Mouse (Mus musculus) 3T3-L1 (cell line): ENCODE data around the gene Hist1h2ab.
"Not testable (repeated sequence)": the region's sequence is repeated elsewhere in the genome, so short reads cannot be mapped to it uniquely, and the experiment has no call there.

ENCODE experiments used
- DNase-seq: peaks from one replicate; pipeline ENCODE4 v3.0.0-alpha.2; 2015; ENCODE audit warnings: low read depth, low spot score

The Hist1h2ab gene

GRCm38 (mm10) chr13:23753314-23754078 is 2.6 kb downstream of the Hist1h2ab start:
- peak; percentile 49 for DNase-seq

DNA sequence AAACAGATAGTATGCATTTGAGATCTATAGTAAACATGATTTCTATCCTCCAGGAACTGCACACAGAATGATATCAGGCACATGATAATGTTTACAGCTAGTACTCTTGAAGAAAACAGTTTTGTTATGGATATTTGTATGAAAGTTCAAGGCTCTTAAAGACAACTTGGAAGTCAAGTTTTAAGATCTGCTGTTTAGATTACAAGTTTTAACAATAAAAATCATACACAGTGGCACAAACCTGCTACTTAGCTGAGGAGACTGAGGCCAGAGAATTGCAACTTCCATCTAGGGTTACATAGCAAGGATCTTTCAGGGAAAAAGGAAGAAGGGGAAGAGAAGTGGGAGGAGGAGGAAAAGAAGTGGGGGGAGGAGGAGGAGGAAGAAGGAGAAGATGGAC is 4.1 kb downstream of the Hist1h2ab start:
- no peak for DNase-seq

GRCm38 (mm10) chr13:23756790-23757189 is 5.9 kb downstream of the Hist1h2ab start, which contains the start of gene Hist1h4b:
Hist1h4b (plus strand) TSS chr13:23757013.
- DNase-seq, result peak; percentile 96

DNA sequence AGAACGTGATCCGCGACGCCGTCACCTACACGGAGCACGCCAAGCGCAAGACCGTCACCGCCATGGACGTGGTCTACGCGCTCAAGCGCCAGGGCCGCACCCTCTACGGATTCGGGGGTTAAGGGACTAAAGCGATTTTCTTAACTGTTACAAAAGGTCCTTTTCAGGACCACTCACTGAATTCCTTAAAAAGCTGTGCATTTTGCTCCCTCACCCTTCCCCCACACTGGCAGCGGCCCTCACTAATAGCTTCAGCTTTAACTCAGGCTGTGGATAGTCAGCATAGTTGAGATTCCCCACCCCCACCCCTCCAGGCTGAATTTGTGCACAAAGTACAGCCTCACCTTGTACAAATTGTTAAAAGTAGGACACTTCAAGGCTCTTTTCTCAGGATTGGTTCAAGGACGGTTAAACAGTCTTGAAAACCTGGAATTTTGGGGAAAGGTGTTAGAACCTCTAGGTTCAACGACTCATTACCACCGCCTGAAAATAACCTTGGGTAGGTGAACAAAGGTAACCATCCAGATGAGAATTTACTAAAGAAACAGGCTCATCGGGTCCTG is 6.4 kb downstream of the Hist1h2ab start:
- DNase-seq, result peak; percentile 34

GRCm38 (mm10) chr13:23757921-23758320 is 7.0 kb downstream of the Hist1h2ab start:
- peak; percentile 26 for DNase-seq

GRCm38 (mm10) chr13:23759251-23759771 is 8.4 kb downstream of the Hist1h2ab start:
- DNase-seq, result no peak

DNA sequence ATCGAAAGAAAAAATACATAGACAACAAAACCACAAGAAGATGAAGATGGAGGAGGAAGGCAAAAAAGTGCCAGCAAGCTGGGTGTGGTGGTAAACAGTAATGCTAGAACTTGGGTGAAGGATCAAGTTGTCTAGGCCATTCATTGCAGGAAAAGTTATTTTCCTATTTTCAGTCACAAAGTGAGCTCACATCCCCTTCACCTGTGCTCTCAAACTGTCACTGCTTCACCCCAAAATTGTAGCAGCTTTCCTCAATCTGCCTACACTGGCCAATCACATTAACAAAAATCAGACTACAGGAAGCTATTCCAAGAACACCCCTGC is 9.0 kb downstream of the Hist1h2ab start:
- DNase-seq, result no peak

DNA sequence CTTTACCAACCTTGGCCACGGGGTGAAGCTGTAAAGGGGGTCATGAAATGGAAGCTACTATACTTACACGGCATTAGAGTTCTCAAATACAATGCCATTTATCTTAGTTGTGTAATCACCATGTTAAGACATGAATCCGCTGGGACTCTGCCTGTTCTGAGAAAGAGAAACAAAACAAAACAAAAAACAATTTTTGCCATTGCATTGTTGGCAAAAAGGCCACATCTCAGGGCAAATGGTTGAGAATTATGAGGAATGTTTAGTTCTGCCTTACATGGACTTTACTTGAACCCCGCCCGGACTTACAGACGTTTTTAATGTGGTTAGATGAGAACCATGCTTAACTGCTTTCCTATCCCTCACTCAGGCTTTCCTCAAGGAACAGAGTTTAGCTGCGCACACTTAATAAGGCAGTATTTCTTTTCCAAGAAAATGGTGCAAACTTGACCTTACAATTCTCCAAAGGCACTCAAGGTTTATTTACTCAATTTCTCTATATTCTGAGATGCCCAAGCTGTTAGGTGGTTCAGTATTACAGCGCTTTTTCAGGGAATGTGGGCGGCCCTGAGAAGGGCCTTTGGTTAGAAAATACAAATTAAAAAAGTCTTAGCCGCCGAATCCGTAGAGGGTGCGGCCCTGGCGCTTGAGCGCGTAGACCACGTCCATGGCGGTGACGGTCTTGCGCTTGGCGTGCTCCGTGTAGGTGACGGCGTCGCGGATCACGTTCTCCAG is 9.5 kb downstream of the Hist1h2ab start:
- DNase-seq, result peak; percentile 81

DNA sequence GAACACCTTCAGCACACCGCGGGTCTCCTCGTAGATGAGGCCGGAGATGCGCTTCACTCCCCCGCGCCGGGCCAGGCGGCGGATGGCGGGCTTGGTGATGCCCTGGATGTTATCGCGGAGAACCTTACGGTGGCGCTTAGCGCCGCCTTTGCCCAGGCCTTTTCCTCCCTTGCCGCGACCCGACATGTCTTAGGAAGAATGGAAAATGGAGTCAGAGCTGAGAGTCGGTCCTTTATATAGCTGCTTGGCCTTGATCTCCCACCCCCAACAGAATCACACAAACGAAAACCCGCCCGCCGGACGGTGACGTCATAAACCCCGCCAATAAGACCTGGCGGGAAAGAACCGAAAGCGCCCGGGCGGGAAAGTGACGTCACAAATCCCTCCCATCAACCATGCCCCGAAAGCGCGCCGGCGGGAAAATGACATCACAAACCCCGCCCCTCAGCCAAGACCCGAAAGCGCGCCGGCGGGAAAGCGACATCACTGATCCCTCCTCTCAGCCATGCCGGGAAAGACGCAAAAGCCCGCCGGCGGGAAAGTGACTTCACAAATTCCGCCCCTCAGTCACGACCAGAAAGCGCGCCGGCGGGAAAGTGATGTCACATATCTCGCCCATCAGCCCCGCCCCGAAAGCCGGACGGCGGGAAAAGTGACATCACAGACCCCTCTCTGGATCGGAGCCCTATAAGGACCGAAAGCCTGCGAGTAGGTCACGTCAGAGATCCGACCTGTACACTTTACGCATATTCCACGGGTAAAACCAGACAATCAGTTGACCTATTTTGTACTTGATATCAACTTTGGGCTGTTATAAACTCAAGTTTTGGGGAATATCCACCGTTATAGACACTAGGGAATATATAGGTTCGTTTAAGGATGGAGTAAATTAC is 10.3 kb downstream of the Hist1h2ab start, which contains the start of gene Hist1h4a:
Gene Hist1h4a (minus strand): TSS at position 259 of the 893 bp plus-strand sequence.
- peak; percentile 95 for DNase-seq

- peak; percentile 85 for DNase-seq
These were observed 11.2 kb downstream of the Hist1h2ab start, which contains the start of gene Hist1h3a for GRCm38 (mm10) chr13:23761871-23762821. Hist1h3a (minus strand) TSS chr13:23762386.

GRCm38 (mm10) chr13:23763242-23763585 is 12.3 kb downstream of the Hist1h2ab start:
- DNase-seq, result no peak

GRCm38 (mm10) chr13:23763586-23764323 is 12.8 kb downstream of the Hist1h2ab start, which contains the start of gene Hist1h1a:
Hist1h1a (plus strand) TSS chr13:23763666.
- peak; percentile 59 for DNase-seq

DNA sequence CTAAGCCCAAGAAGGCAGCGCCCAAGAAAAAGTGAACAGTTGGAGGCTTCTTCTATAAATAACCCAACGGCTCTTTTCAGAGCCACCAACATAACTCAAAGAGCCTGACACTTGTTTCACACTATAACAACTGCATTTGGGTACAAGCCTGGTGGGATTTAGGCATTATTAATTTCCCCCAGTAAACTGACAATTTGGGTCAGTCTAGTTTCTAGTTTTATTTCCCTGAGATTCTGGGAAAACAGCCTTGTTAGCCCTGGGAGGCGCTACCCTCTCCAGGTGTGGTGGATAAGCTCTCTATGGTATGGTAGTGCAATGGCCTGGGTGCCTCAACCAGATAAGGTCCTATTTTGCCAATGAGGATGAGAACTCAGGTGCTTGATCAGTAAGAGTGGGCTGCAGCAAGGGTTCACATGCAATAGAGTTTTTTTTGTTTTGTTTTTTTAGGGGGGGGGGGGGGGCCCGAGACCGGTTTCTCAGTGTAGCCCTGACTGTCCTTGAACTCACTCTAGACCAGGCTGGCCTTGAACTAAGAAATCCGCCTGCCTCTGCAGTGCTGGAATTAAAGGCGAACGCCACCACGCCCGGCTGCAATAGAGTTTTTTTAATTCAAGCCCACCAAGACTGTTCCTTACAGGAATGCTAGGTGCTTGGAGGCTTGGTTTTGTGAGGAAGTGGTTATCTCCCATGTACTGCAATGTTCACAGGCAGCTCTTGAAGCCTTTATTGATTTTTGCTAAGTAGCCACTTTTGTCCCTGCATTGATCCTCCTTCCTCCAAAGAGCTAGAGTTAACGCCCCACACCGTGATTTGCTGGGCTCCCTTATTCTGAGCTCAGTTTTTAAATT is 13.6 kb downstream of the Hist1h2ab start:
- DNase-seq, result no peak

DNA sequence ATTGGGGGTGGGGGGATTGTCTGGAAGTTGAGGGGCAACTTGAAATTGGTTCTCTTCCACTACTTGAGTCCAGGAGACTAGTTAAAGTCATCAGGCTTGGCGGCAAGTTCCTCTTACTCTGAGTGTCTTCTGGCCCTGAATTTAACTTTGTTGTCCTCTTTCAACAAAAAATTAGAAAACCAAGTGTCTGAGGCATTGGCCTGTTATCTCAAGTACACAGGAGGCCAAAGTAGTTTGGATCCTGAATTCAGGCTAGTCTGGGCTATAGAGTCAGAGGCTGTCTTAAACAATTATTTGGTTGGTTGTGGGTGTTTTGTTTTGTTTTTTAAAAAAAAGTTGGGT is 14.2 kb downstream of the Hist1h2ab start:
- DNase-seq, result no peak

DNA sequence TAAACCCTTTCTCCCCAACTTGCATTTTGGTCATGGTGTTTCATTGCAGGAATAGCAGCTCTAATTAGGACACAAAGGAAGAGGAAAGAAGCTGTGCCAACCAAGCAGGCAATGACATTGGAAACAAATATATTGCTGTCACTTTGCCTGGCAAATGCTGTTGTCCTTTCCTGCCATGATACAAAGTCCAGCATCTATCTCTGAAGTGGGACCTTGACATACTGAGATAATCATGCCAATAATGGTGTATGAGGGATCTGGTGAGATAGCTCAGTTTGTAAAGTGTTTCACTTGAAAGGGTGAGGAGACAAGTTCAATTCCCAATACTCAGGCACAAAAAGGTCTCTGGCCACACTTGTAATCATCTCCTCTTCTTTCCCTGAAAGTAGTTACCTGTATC is 15.8 kb downstream of the Hist1h2ab start:
- no peak for DNase-seq

DNA sequence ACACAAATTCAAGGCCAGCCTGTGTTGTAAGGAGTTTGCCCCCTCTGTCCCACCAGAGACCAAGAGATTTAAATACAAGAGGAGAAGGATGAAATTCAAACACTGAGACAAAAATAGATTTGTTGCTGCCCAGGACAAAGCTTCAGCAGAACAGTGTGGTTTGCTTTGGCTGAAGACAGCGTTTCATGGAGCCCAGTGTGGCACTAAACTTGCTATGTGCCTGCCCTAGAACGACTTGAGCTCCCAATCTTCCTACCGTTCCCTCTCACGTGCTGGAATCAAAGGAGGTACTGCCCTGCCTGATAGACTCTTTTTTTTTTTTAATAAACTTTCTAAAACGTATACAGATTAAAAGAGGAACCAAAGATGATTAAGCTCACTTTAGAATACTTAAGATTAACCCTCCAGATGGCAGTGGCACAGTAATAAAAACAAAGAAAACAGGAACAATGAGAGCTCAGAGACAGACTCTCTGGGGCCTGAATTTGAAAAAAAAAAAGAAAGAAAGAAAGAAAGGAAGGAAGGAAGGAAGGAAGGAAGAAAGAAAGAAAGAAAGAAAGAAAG is 18.0 kb downstream of the Hist1h2ab start:
- no peak for DNase-seq

DNA sequence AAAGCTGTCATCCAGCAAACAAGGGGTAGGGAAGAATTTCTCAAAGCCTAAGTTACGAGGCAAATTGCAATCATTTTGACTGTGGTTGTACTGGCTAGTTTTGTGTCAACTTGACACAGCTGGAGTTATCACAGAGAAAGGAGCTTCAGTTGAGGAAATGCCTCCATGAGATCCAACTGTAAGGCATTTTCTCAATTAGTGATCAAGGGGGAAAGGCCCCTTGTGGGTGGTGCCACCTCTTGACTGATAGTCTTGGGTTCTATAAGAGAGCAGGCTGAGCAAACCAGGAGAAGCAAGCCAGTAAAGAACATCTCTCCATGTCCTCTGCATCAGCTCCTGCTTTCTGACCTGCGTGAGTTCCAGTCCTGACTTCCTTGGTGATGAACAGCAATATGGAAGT is 18.7 kb downstream of the Hist1h2ab start, which contains the start of gene Trim38:
Gene Trim38 (plus strand): TSS at position 301 of the 400 bp plus-strand sequence.
- DNase-seq, result not testable (repeated sequence)
